Mouse (Mus musculus) stomach, embryonic 14.5 days (tissue): ENCODE measurements around the gene Secisbp2. TPM values are rescaled to one million over a fixed set of nuclear protein-coding genes. Genes with fewer than 3 reads are reported as not detected.

Source experiments
- ATAC-seq: fragments of 200-750 bp; cut with Nextera tagmentation; 2 replicates; pipeline ENCODE4 v1.8.0; 2017; ENCODE audit warnings: low read depth, moderate TSS enrichment; ENCODE audit not compliant: insufficient number of reproducible peaks, insufficient read depth, low FRiP score
- H3K27ac ChIP-seq: fragments of 300-500 bp; sonication (generic); 2 replicates; pipeline ENCODE4 v1.5.1; 2014; ENCODE audit warnings: mild to moderate bottlenecking, low read length, moderate library complexity, mixed read lengths
- H3K27me3 ChIP-seq: fragments of 300-500 bp; sonication (generic); 2 replicates; pipeline ENCODE4 v1.6.1; 2014; ENCODE audit warnings: low read length, control low read depth, mixed read lengths; ENCODE audit not compliant: control insufficient read depth, insufficient read depth
- H3K36me3 ChIP-seq: fragments of 300-500 bp; sonication (generic); 2 replicates; pipeline ENCODE4 v1.6.1; 2014; ENCODE audit warnings: mild to moderate bottlenecking, control low read depth, low read length, moderate library complexity, mixed read lengths; ENCODE audit not compliant: control insufficient read depth, insufficient read depth
- H3K4me1 ChIP-seq: fragments of 300-500 bp; sonication (generic); 2 replicates; pipeline ENCODE4 v1.6.1; 2014; ENCODE audit warnings: low read length, control low read depth, mixed read lengths; ENCODE audit not compliant: control insufficient read depth, insufficient read depth
- H3K4me2 ChIP-seq: fragments of 300-500 bp; sonication (generic); replicated peaks from 2 replicates; pipeline ENCODE4 v1.6.1; 2014; ENCODE audit warnings: low read depth, low read length, control low read depth
- H3K4me3 ChIP-seq: fragments of 300-500 bp; sonication (generic); 2 replicates; pipeline ENCODE4 v1.5.1; 2014; ENCODE audit warnings: low read depth, low read length, control low read depth
- H3K9ac ChIP-seq: fragments of 300-500 bp; sonication (generic); replicated peaks from 2 replicates; pipeline ENCODE4 v1.6.1; 2014; ENCODE audit warnings: low read depth, mild to moderate bottlenecking, control low read depth, low read length, moderate library complexity, mixed read lengths
- H3K9me3 ChIP-seq: fragments of 300-500 bp; sonication (generic); 2 replicates; pipeline ENCODE4 v1.6.1; 2016; ENCODE audit warnings: low read depth, low read length, control low read depth; ENCODE audit not compliant: control insufficient read depth
- WGBS: fragments of 180-500 bp; shearing (Covaris S2); extraction: QIAGEN DNeasy Blood & Tissue Kit; methylation state at CpG from one replicate; pipeline ENCODE4 v1.1.7; 2014; 5-methylcytosine and 5-hydroxymethylcytosine counted together
- polyA plus RNA-seq: library from polyadenylated mRNA; unstranded; fragments of >200 nt; fragmentation: Nextera tagmentation; extraction: Ambion mirVana; gene quantifications from 2 replicates; pipeline ENCODE4 v1.2.1, GENCODE M21; 2014

Secisbp2 gene
- polyA plus RNA-seq, 1 experiment from 2014 or later, result 35.3 TPM

- H3K4me3 ChIP-seq, result no peak overlapping the region
- peaks cover 4% of the 10 kb centered on the region; the same call in 1 of the 2 replicates for H3K4me1 ChIP-seq
- no peaks in the 10 kb centered on the region for H3K36me3 ChIP-seq
- no peak for ATAC-seq
- H3K27ac ChIP-seq, result no peak overlapping the region
- H3K9ac ChIP-seq, result no peak overlapping the region
- no peak overlapping the region for H3K4me2 ChIP-seq
- H3K27me3 ChIP-seq, result no peaks in the 10 kb centered on the region
- 80% methylated on average over 5 of the region's 5 CpGs for whole genome bisulfite sequencing
- no peaks in the 10 kb centered on the region for H3K9me3 ChIP-seq
These were observed 52.4 kb downstream of the Secisbp2 start for GRCm38 (mm10) chr13:51703893-51704292.

GRCm38 (mm10) chr13:51705882-51706854 lies 54.7 kb downstream of the Secisbp2 start:
- Histone ChIP-seq H3K4me2 (0 out of 2 replicates have a peak overlapping the region, but pooled peaks have one; percentile 12), H3K4me3 (no peak overlapping the region), H3K9ac (no peak overlapping the region), H3K4me1 (peaks cover 4% of the 10 kb centered on the region; the same call in 1 of the 2 replicates), H3K36me3 (no peaks in the 10 kb centered on the region), H3K9me3 (no peaks in the 10 kb centered on the region), H3K27ac (no peak overlapping the region), H3K27me3 (no peaks in the 10 kb centered on the region)
- ATAC-seq, result no peak
- 56% methylated on average over 22 of the region's 22 CpGs for WGBS

GRCm38 (mm10) chr13:51710738-51711137 lies 59.2 kb downstream of the Secisbp2 start:
- no peaks in the 10 kb centered on the region for H3K36me3 ChIP-seq
- H3K4me3 ChIP-seq, result no peak overlapping the region
- no peaks in the 10 kb centered on the region for H3K27me3 ChIP-seq
- no peak overlapping the region for H3K9ac ChIP-seq
- 61% methylated on average over 7 of the region's 7 CpGs for WGBS
- no peaks in the 10 kb centered on the region for H3K9me3 ChIP-seq
- no peak overlapping the region for H3K4me2 ChIP-seq
- peaks cover 4% of the 10 kb centered on the region; the same call in 1 of the 2 replicates for H3K4me1 ChIP-seq
- no peak for ATAC-seq
- H3K27ac ChIP-seq, result no peak overlapping the region

GRCm38 (mm10) chr13:51712022-51712421 lies 60.5 kb downstream of the Secisbp2 start:
- ATAC-seq, result no peak
- H3K27me3 ChIP-seq, result no peaks in the 10 kb centered on the region
- no peaks in the 10 kb centered on the region for H3K9me3 ChIP-seq
- no peak overlapping the region for H3K9ac ChIP-seq
- no peak overlapping the region for H3K27ac ChIP-seq
- H3K4me1 ChIP-seq, result no peaks in the 10 kb centered on the region
- WGBS, result 94% methylated on average over 8 of the region's 8 CpGs
- H3K4me2 ChIP-seq, result no peak overlapping the region
- H3K4me3 ChIP-seq, result no peak overlapping the region
- no peaks in the 10 kb centered on the region for H3K36me3 ChIP-seq

GRCm38 (mm10) chr13:51716350-51717263 lies 65.1 kb downstream of the Secisbp2 start:
- H3K4me1 ChIP-seq, result no peaks in the 10 kb centered on the region
- no peaks in the 10 kb centered on the region for H3K9me3 ChIP-seq
- H3K4me2 ChIP-seq, result no peak overlapping the region
- no peak overlapping the region for H3K4me3 ChIP-seq
- WGBS, result 61% methylated on average over 8 of the region's 8 CpGs
- no peaks in the 10 kb centered on the region for H3K27me3 ChIP-seq
- ATAC-seq, result no peak
- no peak overlapping the region for H3K9ac ChIP-seq
- no peak overlapping the region for H3K27ac ChIP-seq
- H3K36me3 ChIP-seq, result no peaks in the 10 kb centered on the region

- no peak overlapping the region for H3K4me3 ChIP-seq
- no peaks in the 10 kb centered on the region for H3K36me3 ChIP-seq
- WGBS, result 70% methylated on average over 3 of the region's 3 CpGs
- H3K9ac ChIP-seq, result no peak overlapping the region
- H3K4me2 ChIP-seq, result no peak overlapping the region
- H3K4me1 ChIP-seq, result no peaks in the 10 kb centered on the region
- H3K9me3 ChIP-seq, result no peaks in the 10 kb centered on the region
- H3K27me3 ChIP-seq, result no peaks in the 10 kb centered on the region
- H3K27ac ChIP-seq, result no peak overlapping the region
- no peak for ATAC-seq
These were observed 67.8 kb downstream of the Secisbp2 start for GRCm38 (mm10) chr13:51719256-51719655.

- Histone ChIP-seq H3K4me2 (no peak overlapping the region), H3K27ac (no peak overlapping the region), H3K9ac (no peak overlapping the region), H3K36me3 (no peaks in the 10 kb centered on the region), H3K4me1 (no peaks in the 10 kb centered on the region), H3K27me3 (no peaks in the 10 kb centered on the region), H3K9me3 (no peaks in the 10 kb centered on the region), H3K4me3 (no peak overlapping the region)
- ATAC-seq, result no peak
- WGBS, result 90% methylated on average over 4 of the region's 4 CpGs
These were observed 69.1 kb downstream of the Secisbp2 start for GRCm38 (mm10) chr13:51720556-51720955.

- no peak for ATAC-seq
- Histone ChIP-seq H3K4me2 (no peak overlapping the region), H3K9me3 (no peaks in the 10 kb centered on the region), H3K36me3 (no peaks in the 10 kb centered on the region), H3K9ac (no peak overlapping the region), H3K27me3 (no peaks in the 10 kb centered on the region), H3K4me1 (no peaks in the 10 kb centered on the region), H3K27ac (no peak overlapping the region), H3K4me3 (no peak overlapping the region)
- 68% methylated on average over 5 of the region's 5 CpGs for WGBS
These were observed 71.6 kb downstream of the Secisbp2 start for GRCm38 (mm10) chr13:51723114-51723513.
